Mouse (Mus musculus) E14TG2a.4 (cell line): ENCODE measurements around the gene Abcf1.

ENCODE experiments used
- CTCF ChIP-seq: conservative IDR thresholded peaks from 2 replicates; pipeline ENCODE4 v1.5.1; 2014; ENCODE audit warnings: low read length
- NANOG ChIP-seq: IDR thresholded peaks from 2 replicates; pipeline ENCODE4 v1.6.1; 2014; ENCODE audit warnings: borderline replicate concordance, low read length, mixed read lengths
- POU5F1 ChIP-seq: IDR thresholded peaks from 2 replicates; pipeline ENCODE4 v1.6.1; 2014; ENCODE audit warnings: low read length, borderline replicate concordance

- no peak for TF ChIP-seq CTCF
- TF ChIP-seq POU5F1, result no peak
- TF ChIP-seq NANOG, result no peak
These were observed 24.8 kb upstream of the Abcf1 start for GRCm38 (mm10) chr17:35994175-35994878.
